Mouse (Mus musculus): ENCODE measurements around the gene Trove2. TPM values are rescaled to one million over a fixed set of nuclear protein-coding genes. Genes with fewer than 3 reads are reported as not detected.

The Trove2 gene
- 10 to 100 TPM; 27.6 to 29.9 TPM for total RNA-seq (2021)

GRCm38 (mm10) chr1:143776446-143777411 lies at the start of gene Trove2, which contains the start of gene Uchl5:
Gene Trove2, minus strand, starts transcription at chr1:143777068.
Gene Uchl5, plus strand, starts transcription at chr1:143777272.
- DNase-seq (ENCODE audit: extremely low spot score in 1 of 2, low spot score in 1 of 2): peak; percentile 94 to 98

- no peak for DNase-seq (ENCODE audit: extremely low spot score in 1 of 2, low spot score in 1 of 2)
Observed at GRCm38 (mm10) chr1:143822677-143823076, 45.8 kb upstream of the Trove2 start.

- no peak for DNase-seq (ENCODE audit: extremely low spot score in 1 of 2, low spot score in 1 of 2)
Observed at GRCm38 (mm10) chr1:143820096-143820877, 43.4 kb upstream of the Trove2 start.

GRCm38 (mm10) chr1:143813676-143814360 lies 37.0 kb upstream of the Trove2 start:
- peak; percentile 71 to 91 for DNase-seq (ENCODE audit: extremely low spot score in 1 of 2, low spot score in 1 of 2)

- DNase-seq (ENCODE audit: extremely low spot score in 1 of 2, low spot score in 1 of 2): no peak
Observed at GRCm38 (mm10) chr1:143809062-143809461, 32.2 kb upstream of the Trove2 start.

GRCm38 (mm10) chr1:143803537-143803936 lies 26.7 kb upstream of the Trove2 start:
- no peak for DNase-seq (ENCODE audit: extremely low spot score in 1 of 2, low spot score in 1 of 2)

GRCm38 (mm10) chr1:143788584-143789227 lies 11.8 kb upstream of the Trove2 start:
- peak in 1 of 2 experiments; percentile 28 for DNase-seq (ENCODE audit: extremely low spot score in 1 of 2, low spot score in 1 of 2)

GRCm38 (mm10) chr1:143777558-143778218 lies 820 bp upstream of the Trove2 start:
- DNase-seq (ENCODE audit: extremely low spot score in 1 of 2, low spot score in 1 of 2): no peak

GRCm38 (mm10) chr1:143773909-143774308 lies 3.0 kb downstream of the Trove2 start:
- DNase-seq (ENCODE audit: extremely low spot score in 1 of 2, low spot score in 1 of 2): no peak

- DNase-seq (ENCODE audit: extremely low spot score in 1 of 2, low spot score in 1 of 2): no peak
Observed at GRCm38 (mm10) chr1:143773082-143773481, 3.8 kb downstream of the Trove2 start.

GRCm38 (mm10) chr1:143770444-143771109 lies 6.3 kb downstream of the Trove2 start:
- no peak for DNase-seq (ENCODE audit: extremely low spot score in 1 of 2, low spot score in 1 of 2)

GRCm38 (mm10) chr1:143766238-143766637 lies 10.6 kb downstream of the Trove2 start:
- DNase-seq (ENCODE audit: extremely low spot score in 1 of 2, low spot score in 1 of 2): no peak

- DNase-seq (ENCODE audit: extremely low spot score in 1 of 2, low spot score in 1 of 2): no peak
Observed at GRCm38 (mm10) chr1:143765801-143766200, 11.1 kb downstream of the Trove2 start.

GRCm38 (mm10) chr1:143764443-143764842 lies 12.4 kb downstream of the Trove2 start:
- no peak for DNase-seq (ENCODE audit: extremely low spot score in 1 of 2, low spot score in 1 of 2)

GRCm38 (mm10) chr1:143762159-143762558 lies 14.7 kb downstream of the Trove2 start:
- no peak for DNase-seq (ENCODE audit: extremely low spot score in 1 of 2, low spot score in 1 of 2)

GRCm38 (mm10) chr1:143745871-143746270 lies 31.0 kb downstream of the Trove2 start:
- no peak for DNase-seq (ENCODE audit: extremely low spot score in 1 of 2, low spot score in 1 of 2)

- DNase-seq (ENCODE audit: extremely low spot score in 1 of 2, low spot score in 1 of 2): no peak
Observed at GRCm38 (mm10) chr1:143742186-143742585, 34.7 kb downstream of the Trove2 start.

GRCm38 (mm10) chr1:143741331-143741730 lies 35.5 kb downstream of the Trove2 start:
- no peak for DNase-seq (ENCODE audit: extremely low spot score in 1 of 2, low spot score in 1 of 2)

GRCm38 (mm10) chr1:143740581-143740980 lies 36.3 kb downstream of the Trove2 start:
- no peak for DNase-seq (ENCODE audit: extremely low spot score in 1 of 2, low spot score in 1 of 2)
